Mouse (Mus musculus): ENCODE data around the gene Syne3.
A peak's percentile ranks its signal among the peaks of the same experiment; 100 is the strongest.

Syne3 gene

DNA sequence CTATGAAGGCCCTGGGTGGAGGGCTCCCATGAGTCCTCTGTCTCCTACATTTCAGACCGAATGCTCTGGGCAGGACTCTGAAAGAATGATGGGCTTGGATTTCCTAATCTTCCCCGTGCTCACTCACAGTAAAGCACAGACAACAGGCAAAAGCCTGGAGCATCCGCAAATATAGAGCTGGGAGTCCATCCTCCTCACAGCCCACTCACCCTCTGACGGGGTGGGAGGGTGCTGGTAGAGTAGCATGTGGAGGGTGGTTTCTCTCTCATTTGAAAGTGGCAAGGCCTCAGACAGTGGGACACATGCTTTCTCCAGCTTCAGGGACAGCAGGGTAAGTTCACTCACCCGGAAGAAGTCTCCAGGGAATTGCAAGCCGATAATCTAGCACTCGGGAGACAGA, 123.5 kb downstream of the Syne3 start:
- DNase-seq (ENCODE audit: low spot score), result no peak

DNA sequence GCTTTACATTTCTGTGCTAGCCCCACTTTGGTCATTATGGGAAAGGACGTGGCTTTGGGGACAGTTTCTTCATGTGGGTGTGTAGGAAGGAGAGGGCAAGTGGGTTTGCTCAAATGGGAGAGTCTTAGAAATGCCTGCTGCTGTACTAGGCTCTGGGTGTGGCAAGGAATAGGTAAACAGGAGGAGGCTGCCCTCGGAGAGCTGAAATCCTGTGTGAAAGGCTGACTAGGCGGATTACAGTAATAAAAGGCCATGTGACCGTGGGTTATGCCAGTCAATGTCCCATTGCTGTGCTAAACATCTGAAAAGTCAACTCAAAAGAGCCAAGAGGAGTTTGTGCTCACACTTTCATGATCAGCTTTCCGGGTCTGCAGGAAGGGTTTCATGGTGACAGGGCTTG, 127.1 kb downstream of the Syne3 start:
- no peak for DNase-seq (ENCODE audit: low spot score)

DNA sequence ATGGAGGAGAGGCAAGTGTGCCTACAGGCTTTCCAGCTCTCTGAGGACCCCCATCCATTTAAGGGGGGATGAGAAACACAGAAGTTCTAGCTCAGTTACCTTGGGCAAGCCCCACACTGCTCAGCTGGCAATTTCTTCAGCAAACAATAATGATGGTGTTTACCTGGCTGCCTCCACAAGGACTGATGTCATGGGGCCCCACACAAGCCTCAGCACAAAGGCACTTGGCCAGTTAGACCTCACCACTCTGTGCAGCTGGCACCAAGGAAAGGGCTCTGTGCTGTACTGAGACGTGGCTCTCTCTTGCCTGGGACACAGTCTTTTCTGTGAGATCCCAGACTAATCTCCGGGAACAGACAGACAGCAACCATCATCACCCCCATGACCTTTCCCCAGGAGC, 127.5 kb downstream of the Syne3 start:
- DNase-seq (ENCODE audit: low spot score), result no peak

DNA sequence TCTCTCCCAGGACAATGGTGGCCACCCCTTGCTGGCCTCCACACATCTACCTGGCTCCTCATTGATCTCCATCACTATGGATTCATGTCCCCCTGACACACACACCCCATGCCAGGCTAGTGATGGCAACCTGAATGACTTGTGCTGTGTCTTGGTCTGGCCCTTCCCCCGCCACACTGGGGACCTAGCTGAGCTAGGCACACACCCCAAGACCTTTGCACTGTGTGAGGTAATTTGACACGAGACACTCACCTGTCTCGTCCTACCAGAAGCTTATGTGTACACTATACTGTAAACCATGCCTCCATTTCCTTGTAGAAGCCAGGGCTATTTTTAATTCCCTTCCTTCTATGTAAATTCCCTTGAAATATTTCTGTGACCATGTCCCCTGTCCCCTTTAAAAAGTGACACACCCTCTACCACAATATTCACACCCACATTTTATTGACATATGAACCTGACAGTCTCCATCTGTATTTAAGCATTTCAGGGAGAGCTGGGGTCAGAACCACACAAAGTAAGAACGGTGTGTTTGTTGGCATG, 128.0 kb downstream of the Syne3 start:
- no peak for DNase-seq (ENCODE audit: low spot score)

DNA sequence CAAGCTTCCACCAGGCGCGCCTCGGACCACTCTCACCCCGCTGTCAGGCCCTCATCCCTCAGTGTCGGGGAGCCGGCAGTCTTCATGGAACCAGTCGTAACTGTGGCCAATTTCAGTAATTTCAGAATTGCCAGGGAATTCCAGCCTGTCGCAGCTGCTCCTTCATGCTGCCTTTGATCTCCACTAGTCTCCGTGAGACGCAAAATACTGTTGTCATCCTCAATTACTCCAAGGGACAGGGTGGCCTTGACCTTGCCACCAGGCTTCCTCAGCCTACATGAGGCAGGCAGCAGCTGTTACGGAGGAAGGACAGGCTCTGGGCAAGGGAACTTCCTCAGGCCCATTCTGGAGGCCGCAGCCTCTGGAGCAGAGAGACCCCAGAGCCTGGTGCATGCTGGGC, 129.2 kb downstream of the Syne3 start:
- peak; percentile 41 for DNase-seq (ENCODE audit: low spot score)

Data from retina, embryonic 14.5 days (tissue).